Mouse (Mus musculus) hindbrain, embryonic 15.5 days (tissue): ENCODE measurements around the gene Ndufaf2. TPM values are rescaled to one million over a fixed set of nuclear protein-coding genes. Genes with fewer than 3 reads are reported as not detected.

ENCODE experiments used
- ATAC-seq: fragments of 200-750 bp; cut with Nextera tagmentation; 2 replicates; pipeline ENCODE4 v1.8.0; 2017; ENCODE audit warnings: low read depth, moderate number of reproducible peaks, moderate TSS enrichment; ENCODE audit not compliant: low FRiP score
- H3K27ac ChIP-seq: fragments of 300-500 bp; sonication (generic); replicated peaks from 2 replicates; pipeline ENCODE4 v1.5.1; 2015; ENCODE audit warnings: mild to moderate bottlenecking, inconsistent platforms
- H3K27me3 ChIP-seq: fragments of 300-500 bp; sonication (generic); 2 replicates; pipeline ENCODE4 v1.6.1; 2015; ENCODE audit warnings: control low read depth, inconsistent platforms
- H3K36me3 ChIP-seq: fragments of 300-500 bp; sonication (generic); 2 replicates; pipeline ENCODE4 v1.6.1; 2015; ENCODE audit warnings: control low read depth, inconsistent platforms
- H3K4me1 ChIP-seq: fragments of 300-500 bp; sonication (generic); replicated peaks from 2 replicates; pipeline ENCODE4 v1.6.1; 2015; ENCODE audit warnings: control low read depth, inconsistent platforms
- H3K4me2 ChIP-seq: fragments of 300-500 bp; sonication (generic); 2 replicates; pipeline ENCODE4 v1.6.1; 2015; ENCODE audit warnings: moderate library complexity, mild to moderate bottlenecking, inconsistent platforms
- H3K4me3 ChIP-seq: fragments of 300-500 bp; sonication (generic); 2 replicates; pipeline ENCODE4 v1.5.1; 2015; ENCODE audit warnings: mild to moderate bottlenecking, inconsistent platforms
- H3K9ac ChIP-seq: fragments of 300-500 bp; sonication (generic); 2 replicates; pipeline ENCODE4 v1.6.1; 2015; ENCODE audit warnings: inconsistent platforms
- H3K9me3 ChIP-seq: fragments of 300-500 bp; sonication (generic); 2 replicates; pipeline ENCODE4 v1.6.1; 2016; ENCODE audit warnings: control low read depth, inconsistent platforms
- WGBS: fragments of 180-500 bp; shearing (Covaris S2); methylation state at CpG from one replicate; pipeline ENCODE4 v1.1.7; 2015; 5-methylcytosine and 5-hydroxymethylcytosine counted together
- polyA plus RNA-seq: library from polyadenylated mRNA; unstranded; fragments of >200 nt; fragmentation: Nextera tagmentation; extraction: Ambion mirVana; gene quantifications from 2 replicates; pipeline ENCODE4 v1.2.1, GENCODE M21; 2015

Ndufaf2 gene
- polyA plus RNA-seq, 1 experiment from 2014 or later: 79.3 TPM

DNA sequence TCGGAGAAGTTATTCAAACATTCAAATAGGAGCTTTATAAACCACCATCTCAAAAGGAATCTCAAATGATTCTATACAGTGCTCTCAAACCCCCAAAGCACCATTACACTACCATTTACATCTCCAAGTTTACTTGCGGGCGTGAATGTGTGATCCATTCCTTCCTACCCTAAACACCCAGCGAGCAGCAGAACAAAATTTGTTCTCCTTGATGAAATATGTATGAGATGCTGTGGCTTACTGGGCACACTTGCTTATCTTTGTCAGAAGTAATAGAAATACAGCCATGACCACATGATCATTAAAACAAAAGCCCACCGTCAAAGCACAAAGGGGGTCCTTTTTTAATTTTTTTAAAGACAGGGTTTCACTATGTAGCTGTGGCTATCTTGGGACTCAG, 44.9 kb downstream of the Ndufaf2 start:
- Histone ChIP-seq H3K36me3 (no peaks in the 10 kb centered on the region), H3K27me3 (no peaks in the 10 kb centered on the region), H3K4me1 (no peaks in the 10 kb centered on the region), H3K9me3 (no peaks in the 10 kb centered on the region), H3K27ac (no peak overlapping the region), H3K4me2 (no peak overlapping the region), H3K4me3 (no peak overlapping the region), H3K9ac (no peak overlapping the region)
- 80% methylated on average over 5 of the region's 5 CpGs for WGBS
- no peak for ATAC-seq

DNA sequence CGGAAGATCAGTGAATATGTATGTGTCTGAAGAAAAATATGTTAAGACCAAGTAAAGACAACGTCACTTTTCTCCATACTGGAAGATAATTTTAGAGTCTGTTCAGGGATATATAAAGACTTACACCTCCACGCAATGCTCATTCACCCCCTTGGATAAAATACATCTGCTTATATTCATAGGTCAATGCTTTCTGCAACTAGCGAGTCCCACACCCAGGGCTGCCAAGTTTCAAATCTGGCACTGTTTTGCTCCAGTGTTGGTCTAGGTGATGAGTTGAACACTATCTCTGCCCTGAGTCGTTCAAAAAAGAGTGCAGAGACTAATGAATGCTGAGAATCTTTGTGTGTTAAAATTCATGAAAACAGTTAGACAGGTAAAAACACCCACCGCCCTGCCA, 47.5 kb downstream of the Ndufaf2 start:
- no peak overlapping the region for H3K4me3 ChIP-seq
- no peak overlapping the region for H3K4me2 ChIP-seq
- no peak overlapping the region for H3K9ac ChIP-seq
- H3K36me3 ChIP-seq: no peaks in the 10 kb centered on the region
- H3K9me3 ChIP-seq: no peaks in the 10 kb centered on the region
- no peak for ATAC-seq
- 91% methylated on average over 6 of the region's 6 CpGs for WGBS
- no peak overlapping the region for H3K27ac ChIP-seq
- H3K4me1 ChIP-seq: no peaks in the 10 kb centered on the region
- H3K27me3 ChIP-seq: no peaks in the 10 kb centered on the region

- Histone ChIP-seq H3K36me3 (no peaks in the 10 kb centered on the region), H3K4me2 (no peak overlapping the region), H3K4me3 (no peak overlapping the region), H3K9ac (no peak overlapping the region), H3K27ac (no peak overlapping the region), H3K27me3 (no peaks in the 10 kb centered on the region), H3K9me3 (no peaks in the 10 kb centered on the region), H3K4me1 (no peaks in the 10 kb centered on the region)
- no peak for ATAC-seq
- 55% methylated on average over 2 of the region's 2 CpGs for WGBS
Measured at GRCm38 (mm10) chr13:108100700-108101099, 57.7 kb downstream of the Ndufaf2 start.

DNA sequence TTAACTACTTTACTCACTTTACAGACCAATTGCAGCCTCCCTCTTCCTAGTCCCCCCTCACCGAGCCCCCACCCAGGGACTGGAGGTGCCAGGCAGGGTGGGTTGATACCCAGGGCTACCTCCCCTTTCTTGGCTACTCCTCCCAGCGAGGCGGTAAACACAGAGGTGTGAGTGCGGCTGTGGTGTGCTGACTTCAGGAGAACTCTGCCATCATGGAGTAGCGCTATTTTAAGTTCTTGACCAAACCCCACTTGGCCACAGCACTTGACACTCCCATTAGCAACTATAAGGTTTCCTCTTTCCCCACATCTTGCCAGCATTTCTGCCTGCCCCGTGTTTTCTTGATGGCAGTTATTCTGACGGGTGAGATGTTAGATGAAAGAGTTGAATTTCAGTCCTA, 62.0 kb downstream of the Ndufaf2 start:
- no peaks in the 10 kb centered on the region for H3K36me3 ChIP-seq
- no peaks in the 10 kb centered on the region for H3K9me3 ChIP-seq
- H3K4me2 ChIP-seq: no peak overlapping the region
- H3K4me3 ChIP-seq: no peak overlapping the region
- WGBS: 85% methylated on average over 7 of the region's 7 CpGs
- ATAC-seq: no peak
- H3K9ac ChIP-seq: no peak overlapping the region
- H3K27me3 ChIP-seq: no peaks in the 10 kb centered on the region
- no peak overlapping the region for H3K27ac ChIP-seq
- H3K4me1 ChIP-seq: no peaks in the 10 kb centered on the region

DNA sequence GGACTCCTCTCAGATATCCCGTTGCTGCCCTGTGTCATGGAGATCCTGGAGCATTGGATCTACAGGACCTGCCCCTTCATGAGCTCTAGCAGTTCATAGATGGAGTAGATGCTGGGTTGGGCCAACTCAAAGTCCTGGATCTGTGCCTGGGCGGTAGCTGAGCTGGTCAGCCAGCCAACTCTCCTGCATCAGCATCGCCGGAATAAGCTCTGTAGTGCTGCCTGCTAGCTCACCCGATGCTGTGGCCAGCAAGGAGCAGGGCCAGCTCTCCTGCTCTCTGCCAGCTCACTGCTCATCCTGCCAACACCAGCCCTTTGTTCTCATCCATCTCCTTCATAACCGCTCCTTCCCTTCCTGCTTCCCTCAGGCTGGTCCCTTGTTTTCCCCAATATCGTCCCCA, 62.8 kb downstream of the Ndufaf2 start:
- H3K9me3 ChIP-seq: no peaks in the 10 kb centered on the region
- H3K36me3 ChIP-seq: no peaks in the 10 kb centered on the region
- H3K4me3 ChIP-seq: no peak overlapping the region
- no peaks in the 10 kb centered on the region for H3K27me3 ChIP-seq
- H3K4me1 ChIP-seq: no peaks in the 10 kb centered on the region
- no peak overlapping the region for H3K27ac ChIP-seq
- ATAC-seq: peak; percentile 86; the same call in 1 of the 2 replicates
- no peak overlapping the region for H3K4me2 ChIP-seq
- 69% methylated on average over 7 of the region's 7 CpGs for WGBS
- no peak overlapping the region for H3K9ac ChIP-seq

DNA sequence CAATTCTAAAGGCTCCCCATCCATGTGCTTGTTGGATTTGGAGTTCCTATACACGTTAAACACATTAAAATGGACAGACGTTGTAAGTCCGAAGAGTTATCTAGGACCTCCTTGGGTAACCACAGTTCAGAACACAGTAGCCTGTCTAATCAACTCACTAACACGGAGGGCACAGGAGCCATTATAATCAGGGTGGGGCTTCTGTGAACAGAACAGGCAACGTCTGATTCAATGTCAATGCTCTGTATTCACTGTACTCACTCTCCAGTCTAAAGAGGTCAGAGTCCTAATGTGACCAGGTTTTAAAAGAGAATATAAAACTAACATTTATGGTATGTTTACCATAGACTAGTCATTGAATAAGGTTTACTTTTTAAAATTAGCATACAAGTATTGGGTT, 63.7 kb downstream of the Ndufaf2 start:
- ATAC-seq: no peak
- Histone ChIP-seq H3K4me1 (no peaks in the 10 kb centered on the region), H3K4me2 (no peak overlapping the region), H3K9ac (no peak overlapping the region), H3K36me3 (no peaks in the 10 kb centered on the region), H3K9me3 (no peaks in the 10 kb centered on the region), H3K27ac (no peak overlapping the region), H3K4me3 (no peak overlapping the region), H3K27me3 (no peaks in the 10 kb centered on the region)
- WGBS: 94% methylated on average over 5 of the region's 5 CpGs

DNA sequence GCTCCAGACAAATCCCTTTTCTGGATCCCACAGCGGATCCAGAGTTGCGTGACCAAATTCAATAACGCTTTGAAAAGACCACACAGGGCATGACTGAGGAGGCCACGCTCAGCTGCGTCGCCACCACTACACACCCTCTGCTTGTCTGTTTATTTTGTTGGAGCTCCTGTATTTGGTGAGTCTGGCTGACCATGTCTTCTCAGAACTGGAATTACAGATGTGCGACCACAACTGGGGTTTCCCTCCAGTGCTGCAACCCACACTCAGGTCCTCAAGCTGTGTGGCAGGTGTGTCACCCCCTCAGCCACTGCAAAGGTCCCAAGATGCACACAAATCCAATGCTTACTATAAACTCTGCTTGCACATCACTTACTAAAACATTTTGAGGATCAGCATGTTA, 66.1 kb downstream of the Ndufaf2 start:
- H3K27ac ChIP-seq: no peak overlapping the region
- H3K9me3 ChIP-seq: no peaks in the 10 kb centered on the region
- no peak overlapping the region for H3K4me2 ChIP-seq
- no peak overlapping the region for H3K9ac ChIP-seq
- H3K4me1 ChIP-seq: no peaks in the 10 kb centered on the region
- no peaks in the 10 kb centered on the region for H3K27me3 ChIP-seq
- no peak overlapping the region for H3K4me3 ChIP-seq
- WGBS: 83% methylated on average over 7 of the region's 7 CpGs
- no peak for ATAC-seq
- no peaks in the 10 kb centered on the region for H3K36me3 ChIP-seq

GRCm38 (mm10) chr13:108086724-108087123, 71.7 kb downstream of the Ndufaf2 start:
- ATAC-seq: no peak
- Histone ChIP-seq H3K27me3 (no peaks in the 10 kb centered on the region), H3K27ac (no peak overlapping the region), H3K4me1 (no peaks in the 10 kb centered on the region), H3K9ac (no peak overlapping the region), H3K4me2 (no peak overlapping the region), H3K36me3 (no peaks in the 10 kb centered on the region), H3K4me3 (no peak overlapping the region), H3K9me3 (no peaks in the 10 kb centered on the region)
- WGBS: 85% methylated on average over 4 of the region's 4 CpGs

GRCm38 (mm10) chr13:108086036-108086435, 72.4 kb downstream of the Ndufaf2 start:
- no peaks in the 10 kb centered on the region for H3K4me1 ChIP-seq
- H3K4me2 ChIP-seq: no peak overlapping the region
- H3K27me3 ChIP-seq: no peaks in the 10 kb centered on the region
- H3K9ac ChIP-seq: no peak overlapping the region
- 86% methylated on average over 5 of the region's 5 CpGs for WGBS
- H3K27ac ChIP-seq: no peak overlapping the region
- H3K36me3 ChIP-seq: no peaks in the 10 kb centered on the region
- no peak for ATAC-seq
- no peak overlapping the region for H3K4me3 ChIP-seq
- no peaks in the 10 kb centered on the region for H3K9me3 ChIP-seq

DNA sequence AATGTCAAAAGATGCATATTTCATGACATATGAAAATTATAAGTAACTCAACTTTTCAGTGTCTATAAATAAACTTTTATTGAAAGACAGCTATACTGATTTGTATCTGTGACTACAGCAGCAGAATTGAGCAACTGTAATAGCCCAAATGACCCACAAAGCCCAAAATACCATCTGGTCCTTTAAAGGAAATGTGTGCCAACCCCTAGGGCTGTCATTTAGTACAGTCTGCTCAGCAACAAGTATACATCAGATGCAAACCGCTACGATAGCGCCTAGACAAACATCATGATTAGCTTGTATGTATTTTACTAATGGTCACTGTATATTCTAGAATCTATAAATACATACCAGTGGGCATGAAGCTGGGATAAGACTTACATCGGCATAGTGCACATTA, 74.3 kb downstream of the Ndufaf2 start:
- ATAC-seq: no peak
- H3K4me3 ChIP-seq: no peak overlapping the region
- H3K27me3 ChIP-seq: no peaks in the 10 kb centered on the region
- H3K4me2 ChIP-seq: no peak overlapping the region
- no peaks in the 10 kb centered on the region for H3K9me3 ChIP-seq
- H3K4me1 ChIP-seq: no peaks in the 10 kb centered on the region
- H3K9ac ChIP-seq: no peak overlapping the region
- no peaks in the 10 kb centered on the region for H3K36me3 ChIP-seq
- WGBS: 87% methylated on average over 4 of the region's 4 CpGs
- no peak overlapping the region for H3K27ac ChIP-seq

DNA sequence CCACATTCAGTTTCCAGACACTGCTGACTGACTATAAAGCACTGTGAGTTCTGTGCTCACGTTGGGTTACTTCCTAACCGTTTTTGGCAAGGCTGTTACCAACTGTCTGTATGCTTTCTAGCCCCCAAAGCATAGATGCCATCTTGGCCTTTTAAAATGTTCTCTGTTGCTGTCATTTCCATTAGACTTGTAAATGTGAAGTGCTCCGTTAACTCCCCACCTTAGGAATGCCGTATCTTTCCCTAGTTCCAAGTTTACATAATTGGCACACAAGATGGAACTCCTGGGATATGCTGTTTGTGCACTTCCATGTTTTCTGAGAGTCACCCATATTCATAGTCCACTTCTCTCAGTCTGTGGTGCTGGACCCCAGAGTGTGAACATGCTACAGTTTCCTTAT, 80.5 kb downstream of the Ndufaf2 start:
- Histone ChIP-seq H3K9me3 (no peaks in the 10 kb centered on the region), H3K27ac (no peak overlapping the region), H3K4me1 (no peaks in the 10 kb centered on the region), H3K27me3 (no peaks in the 10 kb centered on the region), H3K4me3 (no peak overlapping the region), H3K4me2 (no peak overlapping the region), H3K36me3 (no peaks in the 10 kb centered on the region), H3K9ac (no peak overlapping the region)
- ATAC-seq: no peak
- 84% methylated on average over 4 of the region's 4 CpGs for WGBS

DNA sequence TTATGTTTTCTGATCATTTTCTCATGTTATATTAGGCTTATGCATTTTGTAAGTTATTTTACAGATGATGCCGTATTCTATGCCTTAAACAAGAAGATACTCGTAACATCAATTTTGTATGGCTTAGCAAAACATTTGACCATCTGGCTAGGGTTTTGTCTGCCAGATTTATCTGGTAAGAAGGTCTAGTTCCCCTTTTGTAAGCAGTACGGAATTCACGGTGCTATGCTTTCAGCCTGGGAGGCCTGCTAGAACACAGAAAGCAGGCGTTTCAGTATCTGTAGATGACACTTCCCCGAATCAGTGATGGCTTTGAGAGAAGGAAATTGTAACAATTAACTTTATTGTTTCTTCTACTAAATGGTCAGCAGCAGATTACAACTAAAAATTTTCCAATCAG, 80.9 kb downstream of the Ndufaf2 start:
- 83% methylated on average over 6 of the region's 6 CpGs for WGBS
- H3K27me3 ChIP-seq: no peaks in the 10 kb centered on the region
- no peak overlapping the region for H3K4me2 ChIP-seq
- no peaks in the 10 kb centered on the region for H3K9me3 ChIP-seq
- H3K9ac ChIP-seq: no peak overlapping the region
- no peaks in the 10 kb centered on the region for H3K36me3 ChIP-seq
- H3K27ac ChIP-seq: no peak overlapping the region
- H3K4me1 ChIP-seq: no peaks in the 10 kb centered on the region
- ATAC-seq: no peak
- no peak overlapping the region for H3K4me3 ChIP-seq

DNA sequence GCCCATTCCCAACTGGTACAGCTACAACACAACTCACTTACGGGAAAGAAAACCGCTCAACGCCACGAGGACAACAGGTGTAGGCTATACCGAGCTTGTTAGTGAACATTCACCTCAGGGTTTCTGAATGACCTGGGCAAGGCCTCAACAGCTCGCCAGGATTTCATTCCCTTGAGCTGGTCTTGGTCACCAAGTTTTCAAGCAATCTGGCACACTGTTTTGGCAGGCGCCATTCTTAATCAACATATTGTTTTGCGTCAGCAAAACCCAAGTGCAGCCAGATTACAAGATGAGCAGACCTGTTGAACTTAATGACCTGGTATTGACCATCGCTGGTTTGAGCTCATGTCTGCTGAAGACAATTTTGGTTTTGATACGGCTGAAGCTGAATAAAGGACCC, 88.3 kb downstream of the Ndufaf2 start:
- no peak overlapping the region for H3K9ac ChIP-seq
- no peaks in the 10 kb centered on the region for H3K4me1 ChIP-seq
- no peaks in the 10 kb centered on the region for H3K36me3 ChIP-seq
- H3K4me3 ChIP-seq: no peak overlapping the region
- no peak overlapping the region for H3K4me2 ChIP-seq
- H3K27me3 ChIP-seq: no peaks in the 10 kb centered on the region
- WGBS: 96% methylated on average over 10 of the region's 10 CpGs
- no peak overlapping the region for H3K27ac ChIP-seq
- no peak for ATAC-seq
- H3K9me3 ChIP-seq: no peaks in the 10 kb centered on the region
